In genomic region chrX:99451249-99451885, GRCm38 (mm10) we compare ENCODE assay signal across 11 mouse cellular contexts. TPM values are rescaled to one million over a fixed set of nuclear protein-coding genes. Genes with fewer than 3 reads are reported as not detected.
A peak's percentile ranks its signal among the peaks of the same experiment; 100 is the strongest.
DNase-seq lines count a peak whose midpoint lies in the region; ATAC-seq lines count a peak whose summit lies in the region.
"Had no signal": no experiment of that assay in that cellular context is flagged by ENCODE, and none has a peak within 500 bp of the region (broad histone marks: within the 10 kb centered on the region; RNA-seq: fewer than 3 reads in every experiment).

No protein-coding gene starts in this region.

- H3K4me2 ChIP-seq in embryonic facial prominence, embryonic 14.5 days (ENCODE audit: low read depth, low read length), result no peak overlapping the region
- H3K4me2 ChIP-seq in hindbrain, embryonic 12.5 days (replicated peaks), result no peak overlapping the region
- H3K4me2 ChIP-seq in midbrain, embryonic 13.5 days (replicated peaks), result no peak overlapping the region
- H3K4me2 ChIP-seq: heart, embryonic 15.5 days had no signal

- 60% methylated on average over 10 of the region's 10 CpGs for WGBS in embryonic facial prominence, embryonic 14.5 days
- 72% methylated on average over 10 of the region's 10 CpGs for WGBS in hindbrain, embryonic 12.5 days
- WGBS in midbrain, embryonic 13.5 days, result 63% methylated on average over 10 of the region's 10 CpGs

- no peak overlapping the region for H3K4me3 ChIP-seq in embryonic facial prominence, embryonic 14.5 days (ENCODE audit: low read depth, low read length)
- H3K4me3 ChIP-seq in hindbrain, embryonic 12.5 days, result no peak overlapping the region
- no peak overlapping the region for H3K4me3 ChIP-seq in midbrain, embryonic 13.5 days (replicated peaks)
- H3K4me3 ChIP-seq: heart, embryonic 15.5 days had no signal

- peak overlapping the region; percentile 77 for H3K27ac ChIP-seq in embryonic facial prominence, embryonic 14.5 days (replicated peaks; ENCODE audit: low read depth, low read length)
- H3K27ac ChIP-seq in hindbrain, embryonic 12.5 days, result peak overlapping the region; percentile 40; the same call in 1 of the 2 replicates
- H3K27ac ChIP-seq in midbrain, embryonic 13.5 days, result peak overlapping the region; percentile 39
- H3K27ac ChIP-seq: heart, embryonic 15.5 days had no signal

- H3K9me3 ChIP-seq in embryonic facial prominence, embryonic 14.5 days (ENCODE audit: control insufficient read depth, low read length), result no peaks in the 10 kb centered on the region
- H3K9me3 ChIP-seq in hindbrain, embryonic 12.5 days (replicated peaks), result no peaks in the 10 kb centered on the region
- H3K9me3 ChIP-seq in midbrain, embryonic 13.5 days, result no peaks in the 10 kb centered on the region
- H3K9me3 ChIP-seq: heart, embryonic 15.5 days had no signal

- peaks cover 8% of the 10 kb centered on the region; the same call in 1 of the 2 replicates for H3K4me1 ChIP-seq in embryonic facial prominence, embryonic 14.5 days (ENCODE audit: control insufficient read depth, insufficient read depth, low read length)
- peaks cover 18% of the 10 kb centered on the region for H3K4me1 ChIP-seq in hindbrain, embryonic 12.5 days
- H3K4me1 ChIP-seq in midbrain, embryonic 13.5 days (replicated peaks), result peaks cover 40% of the 10 kb centered on the region

- no peak for ATAC-seq in embryonic facial prominence, embryonic 14.5 days (ENCODE audit: low read depth)
- 0 out of 2 replicates have a peak, but pooled peaks have one; percentile 44 for ATAC-seq in hindbrain, embryonic 12.5 days (ENCODE audit: low FRiP score)
- peak; percentile 64 for ATAC-seq in midbrain, embryonic 13.5 days
- no peak for ATAC-seq in CD4-positive, CD25-positive, alpha-beta regulatory T cell, adult 4 months
- ATAC-seq: lung, postnatal 0 days had no signal

- no peaks in the 10 kb centered on the region for H3K36me3 ChIP-seq in embryonic facial prominence, embryonic 14.5 days (ENCODE audit: control insufficient read depth, insufficient read depth, low read length)
- H3K36me3 ChIP-seq in hindbrain, embryonic 12.5 days, result no peaks in the 10 kb centered on the region
- no peaks in the 10 kb centered on the region for H3K36me3 ChIP-seq in midbrain, embryonic 13.5 days
- H3K36me3 ChIP-seq: heart, embryonic 15.5 days had no signal

- peak; percentile 19 for DNase-seq in layer of hippocampus, adult 11-12 months (ENCODE audit: low spot score)
- DNase-seq in layer of hippocampus, postnatal 10 days (ENCODE audit: low spot score in 2 of 2), result no peak
- DNase-seq in embryonic facial prominence, embryonic 14.5 days (ENCODE audit: low spot score), result peak; percentile 71
- no peak for DNase-seq in ovary, adult 18-20 months (ENCODE audit: low spot score)
- DNase-seq in spleen, adult 18-20 months, result no peak
- DNase-seq: thymus, adult 18-20 months had no signal

- no peak overlapping the region for H3K9ac ChIP-seq in embryonic facial prominence, embryonic 14.5 days (ENCODE audit: low read depth, low read length)
- H3K9ac ChIP-seq in hindbrain, embryonic 12.5 days, result no peak overlapping the region
- H3K9ac ChIP-seq in midbrain, embryonic 13.5 days (replicated peaks), result no peak overlapping the region
- H3K9ac ChIP-seq: heart, embryonic 15.5 days had no signal

- H3K27me3 ChIP-seq in embryonic facial prominence, embryonic 14.5 days (replicated peaks; ENCODE audit: control insufficient read depth, insufficient read depth, low read length), result peaks cover 20% of the 10 kb centered on the region
- peaks cover 80% of the 10 kb centered on the region for H3K27me3 ChIP-seq in hindbrain, embryonic 12.5 days
- H3K27me3 ChIP-seq in midbrain, embryonic 13.5 days, result peaks cover 67% of the 10 kb centered on the region

RNA-seq across cellular contexts. Expression of gene Pja1, which starts 19.7 kb away (rescaled TPM):
- total RNA-seq in layer of hippocampus, postnatal 10 days (2021), result 100 to 1,000 TPM; 181 to 185 TPM
- 158 and 175 TPM in 2 replicates for polyA plus RNA-seq in embryonic facial prominence, embryonic 14.5 days (2014; fragmentation: Nextera tagmentation; extraction: Ambion mirVana)
- polyA plus RNA-seq in hindbrain, embryonic 12.5 days (2016; fragmentation: Nextera tagmentation; extraction: Ambion mirVana), result 248 and 274 TPM in 2 replicates
- 322 and 354 TPM in 2 replicates for polyA plus RNA-seq in midbrain, embryonic 13.5 days (2015; fragmentation: Nextera tagmentation; extraction: Ambion mirVana)
- 10 to 100 TPM; 61.9 to 82.5 TPM for polyA plus RNA-seq in CD4-positive, CD25-positive, alpha-beta regulatory T cell, adult 4 months (2017; shearing (Covaris generic))

Comparison
In these comparisons a context has a peak if more than half of its experiments do, and no peak if none do; other contexts are left out.
1. DNase-seq: peak in layer of hippocampus, adult 11-12 months (single experiment) and embryonic facial prominence, embryonic 14.5 days (single experiment); none in layer of hippocampus, postnatal 10 days (0 of 2), ovary, adult 18-20 months (single experiment) and spleen, adult 18-20 months (0 of 2).
2. ATAC-seq: peak in hindbrain, embryonic 12.5 days (single experiment) and midbrain, embryonic 13.5 days (single experiment); none in embryonic facial prominence, embryonic 14.5 days (single experiment) and CD4-positive, CD25-positive, alpha-beta regulatory T cell, adult 4 months (single experiment).
3. Peak in every context shown above with its lines, with median percentiles within 50 percentile points of each other: H3K27ac ChIP-seq.